Mouse (Mus musculus) limb, embryonic 15.5 days (tissue): ENCODE results near the gene Serpinb1a. TPM values are rescaled to one million over a fixed set of nuclear protein-coding genes. Genes with fewer than 3 reads are reported as not detected.

ENCODE experiments used
- polyA plus RNA-seq: library from polyadenylated mRNA; unstranded; fragments of >200 nt; fragmentation: Nextera tagmentation; extraction: Ambion mirVana; gene quantifications from 2 replicates; pipeline ENCODE4 v1.2.1, GENCODE M21; 2015

The Serpinb1a gene
- polyA plus RNA-seq, 1 experiment from 2014 or later: 35.2 TPM

Other genes with a start within 250 kb of the Serpinb1a start
- 5.5 and 11.9 TPM in 2 replicates for gene Mylk4, start 67.2 kb downstream of the Serpinb1a start, polyA plus RNA-seq
- 26.2 and 29.0 TPM in 2 replicates for gene Wrnip1, start 49.1 kb downstream of the Serpinb1a start, polyA plus RNA-seq
- gene D930007J09Rik, start 48.3 kb downstream of the Serpinb1a start, polyA plus RNA-seq: not detected in 2 replicates
- gene Serpinb1c, start 47.0 kb upstream of the Serpinb1a start, polyA plus RNA-seq: 0.19 TPM in 1 of 2 replicates, not detected in the other
- gene Serpinb6b, start 114.0 kb upstream of the Serpinb1a start, polyA plus RNA-seq: 1.8 and 1.9 TPM in 2 replicates
- 3.9 and 4.5 TPM in 2 replicates for gene Serpinb9, start 152.1 kb upstream of the Serpinb1a start, polyA plus RNA-seq
- gene Serpinb9b, start 176.2 kb upstream of the Serpinb1a start, polyA plus RNA-seq: 0.49 and 0.62 TPM in 2 replicates
- 1.1 and 1.3 TPM in 2 replicates for gene Serpinb1b, start 227.4 kb upstream of the Serpinb1a start, polyA plus RNA-seq